Mouse (Mus musculus): ENCODE results near the gene Dusp10.

The Dusp10 gene

GRCm38 (mm10) chr1:184100927-184101749, 88.0 kb downstream of the Dusp10 start:
- no peak for DNase-seq (ENCODE audit: low read depth, low spot score)

- no peak for DNase-seq (ENCODE audit: low read depth, low spot score)
These were observed 88.6 kb downstream of the Dusp10 start for GRCm38 (mm10) chr1:184101750-184102046.

- no peak for DNase-seq (ENCODE audit: low read depth, low spot score)
These were observed 93.7 kb downstream of the Dusp10 start for GRCm38 (mm10) chr1:184106832-184107231.

- DNase-seq (ENCODE audit: low read depth, low spot score): no peak
These were observed 94.3 kb downstream of the Dusp10 start for GRCm38 (mm10) chr1:184107448-184107847.

- DNase-seq (ENCODE audit: low read depth, low spot score): no peak
These were observed 95.2 kb downstream of the Dusp10 start for GRCm38 (mm10) chr1:184108254-184108653.

GRCm38 (mm10) chr1:184117586-184117985, 104.5 kb downstream of the Dusp10 start:
- DNase-seq (ENCODE audit: low read depth, low spot score): no peak

- no peak for DNase-seq (ENCODE audit: low read depth, low spot score)
These were observed 104.9 kb downstream of the Dusp10 start for GRCm38 (mm10) chr1:184117991-184118390.

GRCm38 (mm10) chr1:184118586-184118985, 105.5 kb downstream of the Dusp10 start:
- DNase-seq (ENCODE audit: low read depth, low spot score): no peak

All from telencephalon, adult 2 months (tissue).